Mouse (Mus musculus) spleen, postnatal 14 days (tissue): ENCODE results near the gene Fam78b.

Experiments
- DNase-seq, 2 experiments: peaks; one replicate each; pipeline ENCODE4 v3.0.0; 2021 to 2022; ENCODE audit warnings: low spot score in 2 of 2

The Fam78b gene

DNA sequence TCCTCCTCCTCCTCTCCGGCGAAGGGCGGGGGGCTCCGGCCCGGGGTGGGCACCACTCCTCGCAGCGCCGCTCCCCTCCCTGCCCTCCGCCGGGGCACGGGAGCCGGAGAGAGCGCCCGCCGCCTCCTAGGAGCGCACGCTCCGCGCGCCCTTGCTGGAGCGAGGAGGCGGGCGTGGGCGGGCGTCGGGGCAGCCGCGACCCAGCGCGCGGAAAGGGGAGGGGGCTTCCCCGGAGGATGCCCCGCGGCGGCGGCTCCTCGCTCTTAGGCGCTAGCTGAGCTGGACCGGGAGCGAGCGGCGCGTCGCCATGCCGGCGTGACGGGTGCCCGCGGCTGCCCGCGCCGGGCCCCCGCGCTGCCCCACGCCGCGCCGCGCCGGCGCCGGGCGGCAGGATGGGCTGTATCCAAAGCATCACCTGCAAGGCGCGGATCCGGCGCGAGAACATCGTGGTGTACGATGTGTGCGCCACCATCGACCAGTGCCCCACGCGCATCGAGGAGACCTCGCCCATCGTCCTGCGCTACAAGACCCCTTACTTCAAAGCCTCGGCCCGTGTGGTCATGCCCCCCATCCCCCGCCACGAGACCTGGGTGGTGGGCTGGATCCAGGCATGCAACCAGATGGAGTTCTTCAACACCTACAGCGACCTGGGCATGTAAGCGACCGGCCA lies at the start of gene Fam78b:
TSS of gene Fam78b (plus strand) at position 244 of the 670 bp plus-strand sequence.
- no peak for DNase-seq

DNA sequence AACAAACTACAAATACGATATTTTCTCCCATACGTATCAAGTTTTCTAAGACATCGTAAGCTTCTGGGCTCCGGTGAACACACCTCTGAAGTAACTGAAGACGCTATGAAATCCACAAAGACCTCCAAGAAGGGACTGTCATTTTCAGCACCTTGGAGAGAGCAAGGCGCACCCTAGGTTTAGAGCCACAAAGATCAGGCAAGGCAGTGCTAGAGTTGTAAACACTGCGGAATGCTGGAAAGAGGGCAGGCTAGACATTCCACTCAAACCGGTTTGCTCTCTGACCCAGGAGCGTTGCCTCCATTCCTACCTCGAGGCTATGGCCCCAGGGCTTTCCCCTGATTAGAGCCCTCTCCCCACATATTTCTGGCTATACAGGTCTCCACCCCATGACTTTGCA lies 36.7 kb upstream of the Fam78b start:
- DNase-seq, result no peak

DNA sequence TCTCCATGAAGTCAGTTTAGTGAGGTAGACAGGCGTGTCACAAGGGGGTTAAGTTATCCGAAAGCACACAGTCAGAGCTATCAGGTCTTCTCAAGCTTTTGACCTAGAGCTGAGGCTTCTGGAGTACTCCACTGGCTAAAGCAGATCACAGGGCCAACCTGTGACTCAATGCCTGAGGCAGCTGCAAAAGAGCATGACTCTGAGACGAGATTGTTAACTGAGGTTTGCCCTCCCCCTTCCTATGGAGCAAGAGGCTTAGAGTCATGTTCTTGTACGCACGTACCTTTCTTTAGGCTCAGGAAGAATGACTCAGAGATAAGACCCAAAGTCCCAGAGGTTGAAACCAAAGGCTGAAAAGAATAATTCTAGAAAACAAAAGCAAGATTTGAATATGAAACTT lies 32.9 kb upstream of the Fam78b start:
- DNase-seq, result no peak

DNA sequence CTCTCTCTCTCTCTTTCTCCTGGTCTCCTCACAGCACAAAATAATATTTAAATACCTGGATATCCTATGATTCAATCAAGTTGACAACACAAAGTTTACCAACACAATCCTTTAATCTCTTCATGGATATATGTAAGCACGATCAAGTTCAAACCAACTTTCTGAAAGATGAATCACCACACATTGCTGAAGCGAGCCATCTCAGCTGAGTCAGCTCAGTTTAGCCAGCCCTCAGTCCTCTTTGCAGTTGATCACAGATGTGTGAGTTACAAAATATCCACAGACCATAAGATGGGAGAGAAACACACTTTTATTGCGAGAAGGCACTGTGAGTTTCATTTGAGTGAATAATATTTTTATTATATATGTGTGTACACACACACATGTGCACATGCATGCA lies 27.5 kb upstream of the Fam78b start:
- DNase-seq, result no peak

DNA sequence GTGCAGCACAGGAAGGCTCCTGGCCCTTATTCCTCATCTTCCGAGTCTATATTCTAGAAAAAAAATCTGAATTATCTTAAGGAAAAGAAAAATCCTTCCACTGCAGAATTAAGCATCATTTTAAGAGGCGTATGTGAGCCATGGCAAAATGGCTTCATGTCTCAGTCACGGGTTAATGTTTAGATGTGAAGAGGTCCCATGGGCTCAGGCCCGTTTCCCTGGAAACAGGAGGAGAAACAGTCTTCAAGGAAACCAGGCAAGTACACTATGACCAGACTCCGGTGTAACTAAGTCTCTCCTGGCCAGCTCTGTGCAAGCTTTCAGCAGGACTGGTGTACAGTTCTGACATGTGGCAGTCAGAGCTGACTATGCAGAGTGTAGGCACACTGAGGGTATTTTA lies 22.6 kb upstream of the Fam78b start:
- DNase-seq, result no peak

DNA sequence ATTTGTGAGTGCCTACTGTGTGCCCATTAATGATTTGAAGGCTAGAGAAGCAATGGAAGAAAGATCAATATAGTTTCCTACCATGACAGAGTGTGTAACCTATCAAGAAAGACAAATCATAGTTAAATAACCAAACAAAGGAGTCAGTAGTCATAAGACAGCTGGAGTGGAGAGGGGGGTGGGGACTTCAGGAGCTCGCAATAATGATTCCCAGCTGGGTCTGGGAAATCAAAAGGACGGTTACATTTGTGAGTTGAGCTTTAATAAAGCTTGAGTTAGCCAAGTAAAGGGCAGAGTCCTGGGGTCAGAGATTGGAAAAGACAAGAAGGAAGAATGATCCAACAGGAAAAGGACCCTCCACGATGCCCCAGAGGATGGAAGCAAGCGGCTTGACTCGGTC lies 7.0 kb upstream of the Fam78b start:
- DNase-seq, result no peak

DNA sequence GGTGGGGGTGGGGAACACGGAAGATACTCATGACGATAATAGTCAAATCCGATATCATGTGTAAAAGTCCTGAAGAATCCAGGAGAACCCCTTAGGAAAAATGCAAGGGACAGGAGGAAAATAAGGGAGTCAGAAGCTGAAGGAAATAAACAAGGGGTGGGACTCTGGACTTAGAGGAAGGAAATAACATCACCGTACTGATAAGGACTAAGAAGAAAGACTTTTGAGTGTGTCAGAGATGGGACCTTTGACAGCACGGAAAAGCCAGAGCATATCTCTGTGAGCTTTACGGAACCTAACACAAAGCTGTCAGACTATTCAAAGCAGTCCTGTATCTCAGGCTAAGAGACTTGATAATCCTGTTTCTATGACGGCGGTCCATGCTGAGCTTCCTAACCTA lies 5.0 kb upstream of the Fam78b start:
- DNase-seq, result no peak

DNA sequence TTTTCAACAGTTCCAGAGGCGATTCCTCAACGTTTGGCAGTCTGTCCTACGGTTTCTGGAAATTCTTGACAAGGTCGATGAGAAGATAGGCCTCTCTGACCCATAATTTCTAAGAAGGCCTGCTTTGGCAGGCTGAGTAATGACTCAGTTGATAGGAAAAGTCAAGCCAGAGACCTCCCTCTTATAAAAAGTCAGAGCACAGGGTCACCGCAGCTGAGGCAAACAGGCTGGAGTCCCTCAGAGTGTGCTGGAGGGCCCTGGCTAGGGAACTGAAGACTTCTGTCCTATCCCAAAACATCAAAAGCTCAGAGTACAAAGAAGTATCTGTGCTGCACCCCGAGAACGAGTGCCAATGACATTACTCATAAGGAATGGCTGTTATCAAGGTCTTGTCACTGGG lies 4.4 kb upstream of the Fam78b start:
- DNase-seq, result no peak

DNA sequence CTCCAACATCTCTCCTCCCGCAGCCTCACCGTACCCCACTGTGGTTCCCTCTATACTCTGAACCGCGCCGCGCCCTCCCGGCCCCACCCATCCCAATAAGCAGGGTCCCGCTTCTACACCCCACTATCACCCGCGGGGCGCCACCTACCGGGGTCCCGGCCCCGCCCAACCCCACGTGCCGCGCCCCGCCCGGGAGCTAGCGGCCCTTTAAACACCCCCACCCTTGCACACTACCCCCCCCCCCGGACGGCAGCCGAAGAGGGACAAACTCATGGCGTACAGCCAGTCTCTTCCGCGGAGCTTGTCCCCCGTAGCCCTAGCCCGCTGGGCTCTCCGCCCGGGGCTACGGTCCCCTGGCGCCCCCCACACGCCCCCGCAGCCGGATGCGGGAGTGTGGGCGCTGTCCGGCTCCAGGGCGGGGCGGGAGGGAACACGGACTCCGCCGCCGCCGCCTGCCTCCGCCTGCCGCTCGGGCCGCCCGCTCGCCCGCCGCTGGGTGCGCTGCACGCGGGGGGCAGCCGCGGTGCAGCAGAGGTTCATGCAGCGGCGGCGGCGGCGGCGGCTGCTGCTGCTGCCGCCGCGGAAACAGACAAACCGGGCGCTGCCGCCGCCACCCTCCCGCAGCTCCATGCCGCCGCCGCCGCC lies 566 bp upstream of the Fam78b start:
- DNase-seq, result peak; percentile 40 to 61

DNA sequence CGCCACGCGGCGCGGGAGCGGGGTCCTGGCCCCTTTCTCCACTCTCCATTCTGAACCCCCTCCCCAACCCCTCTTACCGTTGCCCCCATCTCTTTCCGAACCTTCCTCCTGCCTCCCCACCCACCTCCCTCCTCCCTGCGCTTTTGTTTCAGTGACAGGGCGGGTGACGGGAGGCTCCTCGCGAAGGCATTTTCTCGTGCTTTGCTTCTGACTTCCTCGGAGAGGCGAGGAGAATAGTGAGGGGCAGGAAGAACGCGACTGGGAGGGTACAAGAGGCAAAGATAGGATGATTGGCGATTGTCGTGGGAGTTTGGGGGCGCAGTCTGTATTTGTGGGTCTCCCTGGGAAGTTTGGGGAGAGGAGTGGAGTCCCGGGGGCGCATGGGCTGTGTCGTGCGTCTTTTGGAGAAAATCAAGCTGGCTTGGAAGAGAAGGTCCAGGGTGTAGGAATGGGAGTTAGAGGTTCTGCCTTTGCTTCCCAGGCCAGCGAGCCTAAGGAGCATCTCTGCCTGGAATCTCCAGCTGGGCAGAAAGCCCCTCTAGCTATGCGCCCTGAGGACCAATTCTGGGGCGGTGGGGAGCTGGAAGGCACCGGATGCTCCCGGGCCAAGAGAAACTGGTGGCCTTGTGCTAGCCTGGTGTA lies 748 bp downstream of the Fam78b start:
- DNase-seq, result peak in 1 of 2 experiments; percentile 1

DNA sequence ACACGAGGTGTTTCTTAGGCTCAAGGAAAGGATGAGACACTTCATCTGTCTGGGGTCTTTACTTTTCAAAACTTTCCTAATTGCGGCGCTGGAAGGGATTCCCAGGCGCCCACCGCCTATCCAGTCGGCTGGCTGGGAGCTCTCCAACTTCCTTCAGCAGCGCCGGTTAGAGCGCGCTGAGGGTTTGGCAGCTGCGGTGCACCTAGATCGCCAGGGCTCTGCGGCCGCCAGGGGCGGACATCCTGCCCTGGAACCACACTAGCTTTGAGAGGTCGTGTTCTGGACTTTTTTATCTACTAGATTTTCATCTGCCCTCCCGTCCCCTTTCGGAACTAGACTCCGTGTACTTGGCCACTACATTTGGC lies 1.3 kb downstream of the Fam78b start:
- no peak for DNase-seq

DNA sequence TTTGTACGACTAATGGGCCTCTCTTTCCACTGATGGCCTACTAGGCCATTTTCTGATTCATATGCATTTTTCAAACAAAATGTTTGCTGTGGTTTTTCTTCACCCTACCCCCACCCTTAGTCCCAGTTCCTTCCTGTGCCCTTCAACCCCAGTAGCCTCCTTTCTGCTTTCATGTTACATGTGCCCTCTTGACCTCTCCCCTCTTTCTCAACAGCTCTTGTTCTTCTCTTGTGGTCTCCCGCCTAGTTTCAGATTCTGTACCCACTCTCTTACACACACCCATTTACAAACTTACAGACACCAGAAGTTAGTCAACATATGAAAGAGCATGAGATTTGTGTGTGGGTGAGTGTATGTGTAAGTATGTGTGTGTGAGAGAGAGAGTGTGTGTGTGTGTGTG lies 3.4 kb downstream of the Fam78b start:
- no peak for DNase-seq

DNA sequence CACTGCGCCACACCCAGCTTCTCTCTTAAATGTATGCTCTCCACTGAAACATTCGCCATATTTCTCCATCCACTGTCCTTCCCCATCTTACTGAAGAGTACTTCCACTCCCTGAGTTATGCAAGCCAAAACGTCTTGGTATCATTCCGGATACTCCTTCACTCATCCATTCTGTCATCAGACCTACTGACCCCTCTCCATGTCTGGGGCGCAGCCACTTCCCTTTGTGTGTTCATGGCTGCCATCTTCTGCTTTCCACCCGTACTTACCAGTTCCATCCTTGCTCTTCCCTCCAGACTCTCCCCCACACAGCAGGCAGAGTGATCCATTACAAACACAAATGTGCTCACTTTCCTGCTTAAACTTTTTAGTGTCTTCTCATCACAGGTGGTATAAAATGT lies 6.1 kb downstream of the Fam78b start:
- no peak for DNase-seq

DNA sequence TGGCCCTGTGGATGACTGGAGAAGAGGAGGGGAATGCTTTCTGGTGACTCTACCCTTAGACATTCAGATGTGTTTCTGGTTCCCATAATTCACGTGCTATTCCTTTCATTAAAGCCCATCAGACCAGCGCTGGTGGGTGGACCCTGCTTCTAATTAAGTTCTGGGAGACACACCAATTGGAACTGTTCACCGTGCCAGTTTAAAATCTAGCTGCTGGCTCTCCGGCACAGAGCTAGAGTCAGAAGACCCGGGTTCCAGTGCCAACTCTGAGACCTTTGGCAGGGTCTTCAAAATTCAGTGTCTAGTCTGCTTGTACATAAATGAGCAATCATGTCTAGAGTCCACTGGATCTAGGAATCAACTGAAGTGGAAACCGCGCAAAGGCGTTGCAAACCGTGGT lies 9.0 kb downstream of the Fam78b start:
- no peak for DNase-seq

DNA sequence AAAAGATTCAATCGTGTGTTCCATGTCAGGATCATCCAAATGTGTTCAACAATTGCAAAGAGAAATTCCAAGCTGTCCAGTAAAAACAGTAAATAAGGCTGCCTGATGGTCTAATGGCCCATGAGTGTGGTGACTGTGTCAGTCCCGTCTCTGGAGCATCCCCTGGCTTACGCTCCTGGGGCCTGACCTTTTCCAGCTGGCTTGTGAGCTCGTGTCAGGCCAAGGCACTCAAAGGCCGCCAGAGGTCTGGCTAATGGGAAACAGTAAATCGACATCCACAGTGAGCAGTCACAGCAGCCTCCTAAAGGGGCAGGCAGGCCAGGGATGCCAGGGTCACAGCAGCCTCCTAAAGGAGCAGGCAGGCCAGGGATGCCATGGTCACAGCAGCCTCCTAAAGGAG lies 10.1 kb downstream of the Fam78b start:
- DNase-seq, result no peak

DNA sequence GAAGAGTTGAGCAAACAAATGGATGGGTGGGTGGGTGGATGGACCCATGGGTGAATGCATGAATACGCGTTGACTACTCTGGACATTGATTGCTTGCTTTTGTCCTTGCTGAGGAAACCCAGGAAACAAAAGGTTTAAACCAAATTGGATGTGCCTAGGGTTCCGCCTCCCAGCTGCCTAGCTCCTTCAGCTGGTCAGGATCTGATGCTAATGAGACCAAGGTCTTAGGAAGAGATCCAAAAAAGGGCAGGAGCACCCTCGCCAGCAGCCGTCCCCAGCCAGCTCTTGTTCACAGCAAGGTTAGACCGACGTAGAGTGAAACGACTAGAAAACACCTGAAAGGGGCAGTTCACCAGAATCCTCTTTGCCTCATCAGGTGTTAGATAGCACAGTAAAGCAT lies 11.4 kb downstream of the Fam78b start:
- DNase-seq, result no peak

DNA sequence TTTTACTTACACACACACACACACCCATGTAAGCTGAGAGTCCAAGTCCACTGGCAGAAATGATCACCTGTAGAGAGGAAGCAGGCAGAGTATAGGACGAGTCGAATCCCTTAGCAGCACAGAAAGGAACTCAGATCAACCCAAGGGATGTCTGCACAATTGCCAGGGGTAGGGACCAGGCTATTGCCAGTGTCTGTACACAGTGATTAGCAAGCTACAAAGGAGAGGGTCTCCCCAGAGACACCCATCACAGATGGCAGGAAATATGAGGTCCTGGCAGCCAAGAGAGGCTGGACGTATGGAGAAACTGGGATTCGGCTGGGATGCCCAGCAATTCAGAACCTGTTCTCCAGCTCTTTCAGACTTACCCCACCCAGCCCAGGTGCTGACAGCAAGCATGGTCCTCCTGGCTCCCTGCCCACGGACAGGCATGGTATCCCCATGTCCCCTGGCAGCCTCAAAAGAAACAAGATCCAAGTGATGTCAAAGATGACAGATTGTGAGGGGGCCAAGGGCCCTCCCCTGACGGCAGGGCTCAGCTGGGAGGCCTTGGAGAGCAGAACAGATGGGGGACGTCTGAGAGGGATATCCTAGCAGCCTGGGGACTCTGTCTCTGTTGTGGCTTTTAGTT lies 12.1 kb downstream of the Fam78b start:
- no peak for DNase-seq

DNA sequence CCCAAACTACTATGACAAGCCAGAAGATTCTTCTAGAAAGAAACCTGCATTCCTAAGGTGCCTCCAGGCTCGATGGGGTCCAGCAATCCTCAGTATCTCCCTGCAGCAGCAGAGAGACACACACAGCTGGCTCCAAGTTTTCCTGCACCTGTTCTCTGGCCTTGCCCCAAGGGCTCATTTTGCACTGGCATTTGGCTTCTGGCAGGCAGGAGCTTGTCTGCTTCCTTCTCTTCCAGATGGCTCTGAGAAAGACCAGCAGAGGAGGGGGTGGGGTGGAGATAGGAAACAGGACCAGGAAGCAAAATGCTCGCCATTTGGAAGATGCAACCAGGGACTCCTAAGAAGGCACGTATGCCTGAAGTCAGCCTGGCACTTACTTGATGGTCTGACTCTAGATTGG lies 15.1 kb downstream of the Fam78b start:
- DNase-seq, result no peak

DNA sequence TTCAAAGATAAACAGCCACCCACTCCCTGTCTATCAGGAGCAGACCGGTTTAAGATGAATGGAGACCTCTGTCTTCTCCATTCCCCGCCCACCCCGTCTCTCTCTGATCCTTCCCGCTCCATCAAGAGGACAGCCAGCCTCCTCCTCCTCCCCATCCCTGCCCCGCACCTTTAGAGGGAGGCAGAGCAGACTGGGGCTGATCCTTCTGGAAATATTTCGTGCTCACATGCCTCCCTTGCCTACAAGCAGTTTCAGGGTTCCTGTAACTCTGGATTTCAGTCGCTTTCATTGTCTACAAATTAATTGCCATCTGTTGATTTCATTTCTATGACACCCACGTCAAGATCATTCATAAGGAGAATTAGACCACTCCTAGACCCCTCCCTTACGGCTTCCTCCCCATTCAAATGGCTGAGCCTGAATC lies 20.8 kb downstream of the Fam78b start:
- DNase-seq, result no peak

DNA sequence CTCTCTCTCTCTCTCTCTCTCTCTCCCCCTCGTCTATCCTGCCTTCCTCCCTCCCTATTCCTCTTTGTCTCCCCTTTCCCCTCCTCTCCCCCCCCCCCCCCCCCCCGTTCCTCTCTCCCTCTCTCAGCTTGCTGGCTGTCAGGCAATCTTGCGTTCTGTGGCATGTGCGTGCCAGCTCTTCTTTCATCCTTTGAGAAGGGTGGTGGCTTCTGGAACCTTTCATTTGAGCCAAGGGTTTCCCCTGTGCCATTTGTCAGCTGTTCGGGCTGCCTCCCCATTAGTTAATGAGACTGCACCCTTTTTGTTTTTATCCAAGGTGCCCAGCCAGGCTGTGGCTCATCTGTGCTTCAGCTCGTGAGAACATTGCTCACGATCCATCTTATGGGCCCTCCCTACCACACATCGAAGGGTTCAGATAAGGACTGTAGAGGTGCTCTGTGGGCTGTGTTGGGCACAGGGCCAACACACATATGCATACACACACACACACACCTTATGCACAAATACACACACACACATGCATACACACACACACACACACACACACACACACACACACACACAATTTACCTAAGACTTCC lies 21.4 kb downstream of the Fam78b start:
- no peak for DNase-seq

DNA sequence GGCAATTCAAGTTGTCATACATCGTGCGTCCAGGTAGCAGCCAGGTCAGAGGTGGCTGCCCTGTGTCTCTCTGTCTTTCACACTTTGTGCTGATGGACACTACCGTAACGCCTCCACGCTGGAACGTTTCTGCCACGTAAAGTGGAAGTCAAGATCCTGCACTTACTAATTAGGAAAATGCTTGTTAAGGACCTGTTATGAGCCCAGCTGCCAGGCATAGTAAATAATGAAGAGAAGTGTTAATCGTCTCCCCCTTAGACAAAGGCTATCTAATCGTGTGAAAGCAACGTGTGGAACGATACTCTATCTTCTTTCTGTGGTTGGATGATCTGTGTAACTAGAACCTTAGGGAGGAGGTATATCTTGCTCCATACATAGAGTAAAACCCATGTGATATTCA lies 22.6 kb downstream of the Fam78b start:
- no peak for DNase-seq

DNA sequence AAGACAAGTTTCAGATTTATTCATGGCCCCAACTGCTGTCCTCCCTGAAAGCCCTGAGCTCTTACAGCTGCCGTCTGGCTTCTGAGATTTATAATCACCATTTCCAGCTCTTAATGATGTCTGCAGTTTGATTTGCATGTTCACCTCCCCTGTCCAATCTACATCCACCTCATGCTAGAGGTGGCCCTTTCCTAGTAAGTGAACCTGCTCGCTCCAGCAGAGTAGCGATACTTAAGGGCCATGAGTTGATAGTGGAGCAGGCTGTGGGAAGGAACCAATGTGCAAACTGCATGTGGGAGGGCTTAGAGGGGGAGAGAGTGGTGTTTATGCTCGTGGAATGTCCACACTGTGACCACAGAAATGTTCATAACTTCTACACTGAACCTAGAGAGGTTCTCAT lies 23.7 kb downstream of the Fam78b start:
- DNase-seq, result no peak
